Mouse (Mus musculus): Measurements from ENCODE around the gene Gstt4. TPM values are rescaled to one million over a fixed set of nuclear protein-coding genes. Genes with fewer than 3 reads are reported as not detected.

Gstt4 gene
- polyA plus RNA-seq, 1 experiment: not detected

- no peak for TF ChIP-seq POLR2A (IDR thresholded peaks at IDR 0.05; ENCODE audit: borderline replicate concordance, extremely low read depth, low read depth, low read length)
- no peak for TF ChIP-seq CTCF (IDR thresholded peaks at IDR 0.05; ENCODE audit: insufficient read depth, low read length)
- no peak for DNase-seq
- Histone ChIP-seq H3K4me1 (ENCODE audit: control insufficient read depth, insufficient read depth, low read length) (peaks cover 2% of the 10 kb centered on the region; the same call in 1 of the 2 replicates), H3K4me3 (replicated peaks; ENCODE audit: extremely low read depth, low read depth, low read length) (no peak overlapping the region)
- WGBS: 63% methylated on average over 2 of the region's 2 CpGs
These were observed 7.4 kb upstream of the Gstt4 start for GRCm38 (mm10) chr10:75829529-75830274.

GRCm38 (mm10) chr10:75828500-75828931 is 6.2 kb upstream of the Gstt4 start:
- TF ChIP-seq CTCF (IDR thresholded peaks at IDR 0.05; ENCODE audit: insufficient read depth, low read length) (no peak), POLR2A (IDR thresholded peaks at IDR 0.05; ENCODE audit: borderline replicate concordance, extremely low read depth, low read depth, low read length) (no peak)
- no peak for DNase-seq
- Histone ChIP-seq H3K4me1 (ENCODE audit: control insufficient read depth, insufficient read depth, low read length) (0 out of 2 replicates have a peak, but pooled peaks cover 2% of the 10 kb centered on the region), H3K4me3 (replicated peaks; ENCODE audit: extremely low read depth, low read depth, low read length) (no peak overlapping the region)

- WGBS: 88% methylated on average over 4 of the region's 4 CpGs
- peak; percentile 33 for DNase-seq
- 0 out of 2 replicates have a peak, but pooled peaks cover 2% of the 10 kb centered on the region for H3K4me1 ChIP-seq (ENCODE audit: control insufficient read depth, insufficient read depth, low read length)
- TF ChIP-seq CTCF (IDR thresholded peaks at IDR 0.05; ENCODE audit: insufficient read depth, low read length) (no peak), POLR2A (IDR thresholded peaks at IDR 0.05; ENCODE audit: borderline replicate concordance, extremely low read depth, low read depth, low read length) (no peak)
- no peak overlapping the region for H3K4me3 ChIP-seq (replicated peaks; ENCODE audit: extremely low read depth, low read depth, low read length)
These were observed 5.5 kb upstream of the Gstt4 start for GRCm38 (mm10) chr10:75827668-75828360.

GRCm38 (mm10) chr10:75824530-75824929 is 2.2 kb upstream of the Gstt4 start:
- DNase-seq: no peak
- H3K4me3 ChIP-seq (replicated peaks; ENCODE audit: extremely low read depth, low read depth, low read length): no peak overlapping the region
- 0 out of 2 replicates have a peak, but pooled peaks cover 2% of the 10 kb centered on the region for H3K4me1 ChIP-seq (ENCODE audit: control insufficient read depth, insufficient read depth, low read length)
- WGBS: 73% methylated on average over 4 of the region's 4 CpGs
- TF ChIP-seq CTCF (IDR thresholded peaks at IDR 0.05; ENCODE audit: insufficient read depth, low read length): no peak

GRCm38 (mm10) chr10:75823782-75824181 is 1.4 kb upstream of the Gstt4 start:
- H3K4me3 ChIP-seq (replicated peaks; ENCODE audit: extremely low read depth, low read depth, low read length): no peak overlapping the region
- TF ChIP-seq CTCF (IDR thresholded peaks at IDR 0.05; ENCODE audit: insufficient read depth, low read length) (no peak), POLR2A (IDR thresholded peaks at IDR 0.05; ENCODE audit: borderline replicate concordance, extremely low read depth, low read depth, low read length) (no peak)
- no peak for DNase-seq
- H3K4me1 ChIP-seq (ENCODE audit: control insufficient read depth, insufficient read depth, low read length): 0 out of 2 replicates have a peak, but pooled peaks cover 2% of the 10 kb centered on the region
- 79% methylated on average over 1 of the region's 1 CpGs for WGBS

- no peak for DNase-seq
- H3K4me3 ChIP-seq (replicated peaks; ENCODE audit: extremely low read depth, low read depth, low read length): no peak overlapping the region
- H3K4me1 ChIP-seq (ENCODE audit: control insufficient read depth, insufficient read depth, low read length): no peaks in the 10 kb centered on the region
- 85% methylated on average over 5 of the region's 5 CpGs for WGBS
- no peak for TF ChIP-seq POLR2A (IDR thresholded peaks at IDR 0.05; ENCODE audit: borderline replicate concordance, extremely low read depth, low read depth, low read length)
- no peak for TF ChIP-seq CTCF (IDR thresholded peaks at IDR 0.05; ENCODE audit: insufficient read depth, low read length)
These were observed 2.5 kb downstream of the Gstt4 start for GRCm38 (mm10) chr10:75819882-75820281.

GRCm38 (mm10) chr10:75818641-75819040 is 3.7 kb downstream of the Gstt4 start:
- Histone ChIP-seq H3K4me3 (replicated peaks; ENCODE audit: extremely low read depth, low read depth, low read length) (no peak overlapping the region), H3K4me1 (ENCODE audit: control insufficient read depth, insufficient read depth, low read length) (no peaks in the 10 kb centered on the region)
- WGBS: 61% methylated on average over 10 of the region's 10 CpGs
- TF ChIP-seq CTCF (IDR thresholded peaks at IDR 0.05; ENCODE audit: insufficient read depth, low read length): no peak
- TF ChIP-seq POLR2A (IDR thresholded peaks at IDR 0.05; ENCODE audit: borderline replicate concordance, extremely low read depth, low read depth, low read length): no peak
- DNase-seq: no peak

- WGBS: 66% methylated on average over 2 of the region's 2 CpGs
- DNase-seq: no peak
- no peak for TF ChIP-seq CTCF (IDR thresholded peaks at IDR 0.05; ENCODE audit: insufficient read depth, low read length)
- no peak for TF ChIP-seq POLR2A (IDR thresholded peaks at IDR 0.05; ENCODE audit: borderline replicate concordance, extremely low read depth, low read depth, low read length)
- Histone ChIP-seq H3K4me3 (replicated peaks; ENCODE audit: extremely low read depth, low read depth, low read length) (no peak overlapping the region), H3K4me1 (ENCODE audit: control insufficient read depth, insufficient read depth, low read length) (no peaks in the 10 kb centered on the region)
These were observed 18.1 kb downstream of the Gstt4 start for GRCm38 (mm10) chr10:75804217-75804616.

GRCm38 (mm10) chr10:75798176-75798696 is 24.1 kb downstream of the Gstt4 start, which contains the start of gene Gstt1:
Gstt1 (minus strand) TSS chr10:75798584.
- Histone ChIP-seq H3K4me3 (replicated peaks; ENCODE audit: extremely low read depth, low read depth, low read length) (peak within 1 kb of the TSS; percentile 82), H3K4me1 (ENCODE audit: control insufficient read depth, insufficient read depth, low read length) (peaks cover 8% of the 10 kb centered on the region)
- DNase-seq: peak; percentile 77
- TF ChIP-seq POLR2A (IDR thresholded peaks at IDR 0.05; ENCODE audit: borderline replicate concordance, extremely low read depth, low read depth, low read length) (peak; percentile 58; the same call in 1 of the 2 replicates), CTCF (IDR thresholded peaks at IDR 0.05; ENCODE audit: insufficient read depth, low read length) (no peak)
- 1% methylated on average over 18 of the region's 18 CpGs for WGBS

Data from lung, adult 2 months (tissue).